Mouse (Mus musculus) mouse trophoblast stem cell (cell line): ENCODE measurements at regions not wholly inside any gene's neighbourhood (a gene's known extent, or its start where the extent isn't known, plus 50 kb on each side); places are given as distances from the start of the nearest gene placed in this dataset.
"Not testable (repeated sequence)": the region's sequence is repeated elsewhere in the genome, so short reads cannot be mapped to it uniquely, and the experiment has no call there.

Experiments
- in situ Hi-C, 2 experiments: fragments of 300-500 bp; cut with MseI, MboI; formaldehyde crosslinking; loops; 2 replicates in 1 of 2; 3 replicates in 1 of 2; pipeline ENCODE4 v1.15.1; 2025

DNA sequence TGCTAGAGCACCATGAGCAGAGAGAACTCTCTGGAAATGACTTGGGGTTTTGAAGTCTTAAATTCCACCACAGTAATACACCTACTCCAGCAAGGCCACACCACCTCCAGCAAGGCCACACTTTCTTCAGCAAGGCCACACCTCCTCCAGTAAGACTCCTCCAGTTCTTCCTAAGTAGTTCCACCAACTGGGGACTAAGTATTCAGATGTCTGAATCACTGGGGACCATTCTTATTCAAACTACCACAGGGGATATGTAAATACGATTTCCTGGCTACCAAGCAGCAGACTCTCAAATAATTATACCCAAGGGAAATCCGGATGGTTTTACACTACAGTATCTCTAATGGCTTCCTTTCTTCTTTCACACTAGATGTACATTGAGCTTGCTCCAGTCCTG lies 598.7 kb upstream of the Igfbp3 start:
- in situ Hi-C loops, result no loop called here

GRCm38 (mm10) chr11:7809741-7810140 lies 596.0 kb upstream of the Igfbp3 start:
- in situ Hi-C loops, result no loop called here

DNA sequence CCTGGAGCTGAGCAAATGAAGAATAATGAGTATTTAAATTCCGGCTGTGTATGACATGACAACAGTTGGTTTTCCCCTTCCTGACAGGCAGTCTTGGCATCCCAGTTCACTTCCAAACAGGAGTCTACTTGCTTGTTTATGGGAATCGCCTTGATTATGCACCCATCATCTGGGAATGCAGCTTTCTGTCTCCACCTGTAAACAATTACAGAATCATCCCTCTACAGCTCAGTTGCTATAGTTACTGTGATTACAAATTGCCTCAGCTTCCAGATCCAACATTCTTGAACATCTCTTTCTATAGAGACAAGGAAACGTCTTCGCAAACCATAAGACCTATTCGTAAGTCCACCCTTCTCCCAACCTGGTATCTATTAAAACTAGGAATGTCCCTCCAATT lies 582.6 kb upstream of the Igfbp3 start:
- in situ Hi-C loops, result no loop called here

DNA sequence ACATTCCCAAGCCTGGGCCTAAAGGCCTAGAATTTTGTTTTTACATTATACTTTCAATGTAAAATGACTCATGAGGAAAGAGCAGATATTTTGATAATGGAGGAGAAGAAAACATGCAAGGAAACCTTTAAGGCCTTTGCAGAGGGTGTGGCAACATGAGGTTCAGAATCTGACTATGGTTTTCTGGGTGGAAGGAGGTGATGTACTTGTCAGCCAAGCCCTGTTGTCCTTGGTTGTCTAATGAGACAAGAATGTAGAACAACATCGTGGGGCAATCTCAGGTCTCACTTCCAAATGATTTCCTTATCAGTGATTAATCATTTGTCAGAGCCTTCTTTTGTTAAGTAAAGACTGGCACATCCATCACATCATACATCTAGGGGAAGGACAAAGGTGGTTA lies 580.5 kb upstream of the Igfbp3 start:
- in situ Hi-C loops, result no loop called here

DNA sequence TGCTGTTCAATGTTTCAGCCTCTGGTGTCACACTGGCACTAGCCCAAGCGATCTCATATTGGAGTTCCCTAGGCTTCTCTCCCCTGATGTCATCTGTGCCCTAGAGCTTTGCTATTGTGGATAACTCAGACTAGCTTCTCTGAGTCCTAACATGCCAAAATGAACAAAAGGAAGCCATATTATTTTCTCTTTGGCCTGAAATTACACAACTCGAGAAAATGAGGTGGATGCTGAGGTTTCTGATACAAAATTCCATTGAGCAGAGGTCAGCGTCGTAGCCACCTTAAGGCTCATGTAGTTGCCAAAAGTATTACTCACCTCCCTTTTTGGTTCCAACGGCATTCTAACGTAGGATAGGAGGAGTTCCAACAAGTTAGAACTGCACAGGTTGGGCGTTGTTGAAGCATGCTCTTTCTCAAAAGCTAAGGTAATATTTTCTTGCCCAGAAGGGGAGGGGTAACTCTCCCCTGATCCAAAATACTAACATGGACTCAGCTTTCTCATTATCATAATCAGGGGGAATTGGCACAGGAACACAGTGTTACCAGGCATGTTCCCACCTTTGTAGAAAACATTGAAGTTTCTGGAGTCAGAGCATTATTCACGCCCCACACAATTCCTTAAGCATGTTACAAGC lies 566.9 kb upstream of the Igfbp3 start:
- in situ Hi-C loops, result no loop called here

- in situ Hi-C loops, result not testable (repeated sequence)
Observed at GRCm38 (mm10) chr11:7775361-7775760, 561.6 kb upstream of the Igfbp3 start.

GRCm38 (mm10) chr11:7765303-7765702 lies 551.6 kb upstream of the Igfbp3 start:
- in situ Hi-C loops, result no loop called here

DNA sequence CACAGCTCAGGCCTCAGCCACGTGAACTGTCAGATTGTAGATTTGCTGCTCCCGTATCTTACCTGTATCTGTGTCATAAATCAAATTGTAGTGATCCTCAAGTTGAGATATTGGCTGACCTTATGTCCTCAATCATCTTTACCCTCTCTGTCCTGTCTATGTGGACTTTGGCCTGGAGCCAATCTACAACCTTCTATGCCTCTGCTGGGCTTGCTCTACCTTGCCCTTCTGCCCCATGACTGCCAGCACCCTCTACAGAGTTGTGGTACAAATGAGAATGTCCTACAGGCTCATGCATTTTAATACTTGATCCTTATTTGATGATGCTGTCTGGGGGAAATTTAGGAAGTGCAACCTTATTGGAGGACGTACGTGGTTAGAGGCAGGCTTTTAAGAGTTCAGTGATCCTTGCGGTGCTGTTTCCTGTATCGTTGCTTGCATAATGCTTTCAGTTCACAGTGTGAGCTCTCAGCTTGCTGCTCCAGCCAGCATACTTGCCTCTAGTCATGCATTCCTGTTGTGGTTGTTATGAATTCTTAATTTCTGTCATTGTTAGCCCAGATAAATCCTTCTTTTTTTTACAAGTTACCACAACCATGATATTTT lies 545.2 kb upstream of the Igfbp3 start:
- in situ Hi-C loops, result no loop called here
